Mouse (Mus musculus): Measurements from ENCODE around the gene Zfp462.

- TF ChIP-seq ZNF384 (IDR thresholded peaks at IDR 0.05; ENCODE audit: low read depth, low read length) = no peak
- no peak for TF ChIP-seq MAFK (IDR thresholded peaks at IDR 0.05; ENCODE audit: insufficient read depth, low read depth, low read length)
- TF ChIP-seq CHD2 (IDR thresholded peaks at IDR 0.05; ENCODE audit: low read depth, low read length) = no peak
These were observed 156.0 kb downstream of the Zfp462 start for GRCm38 (mm10) chr4:55100851-55101250.

Data from ES-E14 (cell line).